Mouse (Mus musculus) liver, postnatal 0 days (tissue): Measurements from ENCODE around the gene Tmem14a. TPM values are rescaled to one million over a fixed set of nuclear protein-coding genes. Genes with fewer than 3 reads are reported as not detected.
"Not testable (repeated sequence)": the region's sequence is repeated elsewhere in the genome, so short reads cannot be mapped to it uniquely, and the experiment has no call there.

Source experiments
- ATAC-seq: fragments of 200-750 bp; cut with Nextera tagmentation; 2 replicates; pipeline ENCODE4 v1.8.0; 2017; ENCODE audit warnings: mild to moderate bottlenecking, moderate library complexity
- DNase-seq: peaks from one replicate; pipeline ENCODE4 v3.0.0-alpha.2; 2016
- H3K27ac ChIP-seq: fragments of 300-500 bp; sonication (generic); 2 replicates; pipeline ENCODE4 v1.5.1; 2014; ENCODE audit warnings: antibody characterized with exemption, moderate library complexity, mild to moderate bottlenecking, low read depth
- H3K27me3 ChIP-seq: fragments of 300-500 bp; sonication (generic); 2 replicates; pipeline ENCODE4 v1.6.1; 2014; ENCODE audit warnings: low read length, control low read depth, mixed read lengths; ENCODE audit not compliant: insufficient read depth
- H3K36me3 ChIP-seq: fragments of 300-500 bp; sonication (generic); replicated peaks from 2 replicates; pipeline ENCODE4 v1.6.1; 2014; ENCODE audit warnings: mild to moderate bottlenecking, control low read depth, low read length, moderate library complexity, mixed read lengths; ENCODE audit not compliant: insufficient read depth
- H3K4me1 ChIP-seq: fragments of 300-500 bp; sonication (generic); 2 replicates; pipeline ENCODE4 v1.6.1; 2014; ENCODE audit warnings: antibody characterized with exemption, mild to moderate bottlenecking, control low read depth; ENCODE audit not compliant: insufficient read depth
- H3K4me2 ChIP-seq: fragments of 300-500 bp; sonication (generic); 2 replicates; pipeline ENCODE4 v1.6.1; 2014; ENCODE audit warnings: low read depth, mild to moderate bottlenecking, low read length, moderate library complexity, mixed read lengths
- H3K4me3 ChIP-seq: fragments of 300-500 bp; sonication (generic); 2 replicates; pipeline ENCODE4 v1.5.1; 2014; ENCODE audit warnings: low read depth, low read length
- H3K9ac ChIP-seq: fragments of 300-500 bp; sonication (generic); replicated peaks from 2 replicates; pipeline ENCODE4 v1.6.1; 2014; ENCODE audit warnings: mild to moderate bottlenecking, moderate library complexity
- H3K9me3 ChIP-seq: fragments of 300-500 bp; sonication (generic); 2 replicates; pipeline ENCODE4 v1.6.1; 2016; ENCODE audit warnings: mild to moderate bottlenecking, control low read depth, low read length, mixed read lengths
- CTCF ChIP-seq: sonication (generic); IDR thresholded peaks from 2 replicates; pipeline ENCODE4 v1.5.1; 2016; ENCODE audit warnings: antibody characterized with exemption, low read depth
- EP300 ChIP-seq: IDR thresholded peaks from 2 replicates; pipeline ENCODE4 v1.6.1; 2016; ENCODE audit warnings: antibody characterized with exemption, low read depth, mild to moderate bottlenecking
- WGBS: fragments of 180-500 bp; shearing (Covaris S2); extraction: QIAGEN DNeasy Blood & Tissue Kit; methylation state at CpG from one replicate; pipeline ENCODE4 v1.1.7; 2014; ENCODE audit not compliant: insufficient replicate concordance; 5-methylcytosine and 5-hydroxymethylcytosine counted together
- polyA plus RNA-seq: library from polyadenylated mRNA; unstranded; fragments of >200 nt; fragmentation: Nextera tagmentation; extraction: Ambion mirVana; gene quantifications from 2 replicates; pipeline ENCODE4 v1.2.1, GENCODE M21; 2015

The Tmem14a gene
- polyA plus RNA-seq: 1.7 and 1.9 TPM in 2 replicates

- DNase-seq (peak; percentile 88), ATAC-seq (peak; percentile 93)
- 2% methylated on average over 17 of the region's 17 CpGs for WGBS
- TF ChIP-seq CTCF (peak; percentile 96), EP300 (no peak)
- H3K9ac ChIP-seq: peak within 1 kb of the TSS; percentile 76
- no peaks in the 10 kb centered on the region for H3K9me3 ChIP-seq
- no peaks in the 10 kb centered on the region for H3K36me3 ChIP-seq
- H3K27ac ChIP-seq: peak within 1 kb of the TSS; percentile 62
- H3K4me3 ChIP-seq: peak within 1 kb of the TSS; percentile 65
- no peaks in the 10 kb centered on the region for H3K27me3 ChIP-seq
- peaks cover 12% of the 10 kb centered on the region for H3K4me1 ChIP-seq
- H3K4me2 ChIP-seq: peak within 1 kb of the TSS; percentile 74
These were observed at the start of gene Tmem14a for GRCm38 (mm10) chr1:21218489-21218919. Gene Tmem14a (plus strand): TSS chr1:21218575.

- Histone ChIP-seq H3K36me3 (no peaks in the 10 kb centered on the region), H3K27ac (no peak overlapping the region), H3K9me3 (no peaks in the 10 kb centered on the region), H3K4me3 (no peak overlapping the region), H3K9ac (no peak overlapping the region), H3K4me2 (no peak overlapping the region), H3K4me1 (no peaks in the 10 kb centered on the region), H3K27me3 (no peaks in the 10 kb centered on the region)
- TF ChIP-seq EP300 (no peak), CTCF (no peak)
- 87% methylated on average over 6 of the region's 6 CpGs for WGBS
- ATAC-seq: no peak
- DNase-seq: no peak
These were observed 33.2 kb upstream of the Tmem14a start for GRCm38 (mm10) chr1:21185196-21185595.

- 75% methylated on average over 1 of the region's 1 CpGs for WGBS
- no peak for DNase-seq
- no peak overlapping the region for H3K9ac ChIP-seq
- H3K9me3 ChIP-seq: no peaks in the 10 kb centered on the region
- no peak for ATAC-seq
- H3K36me3 ChIP-seq: no peaks in the 10 kb centered on the region
- H3K27ac ChIP-seq: no peak overlapping the region
- no peak for TF ChIP-seq CTCF
- no peak for TF ChIP-seq EP300
- H3K4me2 ChIP-seq: no peak overlapping the region
- H3K27me3 ChIP-seq: no peaks in the 10 kb centered on the region
- no peak overlapping the region for H3K4me3 ChIP-seq
- H3K4me1 ChIP-seq: no peaks in the 10 kb centered on the region
These were observed 12.1 kb upstream of the Tmem14a start for GRCm38 (mm10) chr1:21206241-21206640.

- H3K9ac ChIP-seq, H3K27me3 ChIP-seq, H3K4me1 ChIP-seq, H3K27ac ChIP-seq, H3K4me3 ChIP-seq, H3K9me3 ChIP-seq, DNase-seq, H3K4me2 ChIP-seq, H3K36me3 ChIP-seq: not testable (repeated sequence)
- ATAC-seq: peak; percentile 46
- 22% methylated on average over 2 of the region's 3 CpGs for WGBS
- peak; percentile 46 for TF ChIP-seq CTCF
These were observed 4.8 kb upstream of the Tmem14a start for GRCm38 (mm10) chr1:21213537-21213936.

GRCm38 (mm10) chr1:21213991-21214692 is 4.2 kb upstream of the Tmem14a start:
- not testable (repeated sequence) for H3K36me3 ChIP-seq, H3K4me2 ChIP-seq, ATAC-seq, H3K27me3 ChIP-seq, H3K9me3 ChIP-seq, H3K9ac ChIP-seq, H3K4me1 ChIP-seq, H3K4me3 ChIP-seq, H3K27ac ChIP-seq, DNase-seq
- 63% methylated on average over 6 of the region's 6 CpGs for WGBS

- no peak overlapping the region for H3K9ac ChIP-seq
- H3K27ac ChIP-seq: no peak overlapping the region
- no peak overlapping the region for H3K4me3 ChIP-seq
- no peak for TF ChIP-seq CTCF
- TF ChIP-seq EP300: no peak
- no peaks in the 10 kb centered on the region for H3K27me3 ChIP-seq
- DNase-seq (no peak), ATAC-seq (no peak)
- no peaks in the 10 kb centered on the region for H3K36me3 ChIP-seq
- H3K4me2 ChIP-seq: no peak overlapping the region
- WGBS: 82% methylated on average over 6 of the region's 6 CpGs
- no peaks in the 10 kb centered on the region for H3K9me3 ChIP-seq
- peaks cover 8% of the 10 kb centered on the region for H3K4me1 ChIP-seq
These were observed 9.5 kb downstream of the Tmem14a start for GRCm38 (mm10) chr1:21227756-21228395.

- H3K4me2 ChIP-seq, ATAC-seq, H3K9ac ChIP-seq, DNase-seq, H3K27me3 ChIP-seq, H3K4me1 ChIP-seq, H3K4me3 ChIP-seq, H3K27ac ChIP-seq, H3K9me3 ChIP-seq, H3K36me3 ChIP-seq: not testable (repeated sequence)
- 71% methylated on average over 15 of the region's 15 CpGs for WGBS
These were observed 10.7 kb downstream of the Tmem14a start for GRCm38 (mm10) chr1:21228740-21229722.
